Mouse (Mus musculus): Measurements from ENCODE around the gene Myo1g.
"Not testable (repeated sequence)": the region's sequence is repeated elsewhere in the genome, so short reads cannot be mapped to it uniquely, and the experiment has no call there.

The Myo1g gene

DNA sequence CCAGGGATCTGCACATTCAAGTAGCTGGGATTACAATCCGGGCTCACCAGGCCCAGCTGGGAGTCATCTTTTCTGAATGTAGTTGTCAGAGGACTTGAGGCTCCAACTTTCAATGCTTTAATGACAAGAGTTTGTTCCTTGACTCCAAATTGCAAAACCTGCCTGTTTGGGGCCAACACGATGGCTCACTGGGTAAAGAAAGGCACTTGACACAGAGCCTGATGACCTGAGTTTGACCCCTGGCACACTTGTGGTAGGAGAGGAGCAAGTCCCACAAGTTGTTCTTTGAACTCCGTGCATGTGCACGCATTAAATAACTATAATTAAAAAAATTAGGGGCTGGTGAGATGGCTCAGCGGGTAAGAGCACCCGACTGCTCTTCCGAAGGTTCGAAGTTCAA, 9.2 kb upstream of the Myo1g start:
- DNase-seq (ENCODE audit: extremely low read depth, insufficient read length, low spot score): no peak

- peak; percentile 99 for DNase-seq (ENCODE audit: extremely low read depth, insufficient read length, low spot score)
Observed at GRCm38 (mm10) chr11:6528186-6529006, 7.6 kb upstream of the Myo1g start.

GRCm38 (mm10) chr11:6527256-6528185, 6.8 kb upstream of the Myo1g start:
- no peak for DNase-seq (ENCODE audit: extremely low read depth, insufficient read length, low spot score)

GRCm38 (mm10) chr11:6526526-6527255, 5.9 kb upstream of the Myo1g start:
- not testable (repeated sequence) for DNase-seq (ENCODE audit: extremely low read depth, insufficient read length, low spot score)

DNA sequence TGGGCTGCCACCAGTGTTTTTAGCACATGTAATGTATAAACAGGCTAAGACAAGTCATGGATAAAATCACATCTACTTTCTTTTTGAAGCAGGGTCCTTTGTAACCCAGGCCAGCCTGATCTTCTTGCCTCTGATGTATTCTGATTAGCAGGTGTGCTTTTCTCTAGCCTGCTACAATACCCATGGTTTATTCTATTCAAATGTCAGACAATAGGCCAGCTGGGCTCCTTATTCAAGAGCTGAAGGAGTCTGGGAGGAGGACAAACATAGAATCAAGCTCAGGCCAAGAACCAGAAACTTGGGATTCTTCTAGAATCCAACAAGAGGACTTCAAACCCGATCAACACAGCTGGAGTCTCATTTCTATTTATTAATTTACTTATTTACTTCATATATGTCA, 4.5 kb upstream of the Myo1g start:
- no peak for DNase-seq (ENCODE audit: extremely low read depth, insufficient read length, low spot score)

- DNase-seq (ENCODE audit: extremely low read depth, insufficient read length, low spot score): no peak
Observed at GRCm38 (mm10) chr11:6524880-6525238, 4.1 kb upstream of the Myo1g start.

DNA sequence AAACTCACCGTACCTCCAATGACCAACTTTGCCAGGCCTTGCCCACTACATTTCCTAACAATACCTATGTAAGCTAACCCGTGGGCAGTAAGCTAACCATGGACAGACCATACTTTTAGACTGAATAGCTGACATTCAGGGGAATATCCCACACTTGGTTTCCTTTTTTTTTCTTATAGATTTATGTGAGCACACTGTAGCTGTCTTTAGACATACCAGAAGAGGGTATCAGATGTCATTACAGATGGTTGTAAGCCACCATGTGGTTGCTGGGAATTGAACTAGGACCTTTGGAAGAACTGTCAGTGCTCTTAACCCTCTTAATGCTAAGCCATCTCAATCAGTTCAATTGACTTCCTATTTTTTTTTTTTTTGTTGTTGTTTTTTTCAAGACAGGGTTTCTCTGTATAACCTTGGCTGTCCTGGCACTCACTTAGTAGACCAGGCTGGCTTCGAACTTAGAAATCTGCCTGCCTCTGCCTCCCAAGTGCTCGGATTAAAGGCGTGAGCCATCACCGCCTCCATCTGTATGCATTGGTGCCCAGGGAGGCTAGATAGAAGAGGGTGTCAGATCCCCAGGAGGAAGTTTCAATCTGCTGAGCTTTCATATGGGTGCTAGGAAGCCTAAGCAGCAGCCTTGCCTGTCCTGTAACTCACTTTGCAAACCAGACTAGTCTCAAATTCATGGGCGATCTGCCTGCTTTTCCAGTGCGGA, 3.6 kb upstream of the Myo1g start:
- no peak for DNase-seq (ENCODE audit: extremely low read depth, insufficient read length, low spot score)

- peak; percentile 45 for DNase-seq (ENCODE audit: extremely low read depth, insufficient read length, low spot score)
Observed at GRCm38 (mm10) chr11:6523662-6524088, 2.9 kb upstream of the Myo1g start.

- DNase-seq (ENCODE audit: extremely low read depth, insufficient read length, low spot score): no peak
Observed at GRCm38 (mm10) chr11:6522782-6523525, 2.2 kb upstream of the Myo1g start.

GRCm38 (mm10) chr11:6519491-6520033, 1.2 kb downstream of the Myo1g start:
- no peak for DNase-seq (ENCODE audit: extremely low read depth, insufficient read length, low spot score)

DNA sequence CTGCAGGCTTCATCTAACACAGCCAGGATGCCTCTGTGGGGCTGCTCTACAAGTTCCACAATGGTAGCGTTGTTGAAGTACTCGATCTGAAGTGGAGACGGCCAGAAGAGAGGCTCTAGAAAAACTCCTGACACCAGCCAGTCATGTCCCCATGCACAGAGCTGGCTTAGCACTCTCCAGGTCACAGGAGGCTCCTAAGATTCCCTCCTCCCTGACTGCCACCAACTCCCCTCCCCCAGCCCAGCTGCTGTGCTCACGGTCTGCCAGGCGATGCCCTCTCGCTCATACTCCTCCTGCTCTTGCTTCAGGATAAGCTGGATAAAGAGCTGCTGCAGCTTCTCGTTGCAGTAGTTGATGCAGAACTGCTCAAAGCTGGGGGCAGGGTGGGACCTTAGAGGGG, 5.9 kb downstream of the Myo1g start:
- DNase-seq (ENCODE audit: extremely low read depth, insufficient read length, low spot score): no peak

GRCm38 (mm10) chr11:6508269-6508876, 12.4 kb downstream of the Myo1g start:
- no peak for DNase-seq (ENCODE audit: extremely low read depth, insufficient read length, low spot score)

DNA sequence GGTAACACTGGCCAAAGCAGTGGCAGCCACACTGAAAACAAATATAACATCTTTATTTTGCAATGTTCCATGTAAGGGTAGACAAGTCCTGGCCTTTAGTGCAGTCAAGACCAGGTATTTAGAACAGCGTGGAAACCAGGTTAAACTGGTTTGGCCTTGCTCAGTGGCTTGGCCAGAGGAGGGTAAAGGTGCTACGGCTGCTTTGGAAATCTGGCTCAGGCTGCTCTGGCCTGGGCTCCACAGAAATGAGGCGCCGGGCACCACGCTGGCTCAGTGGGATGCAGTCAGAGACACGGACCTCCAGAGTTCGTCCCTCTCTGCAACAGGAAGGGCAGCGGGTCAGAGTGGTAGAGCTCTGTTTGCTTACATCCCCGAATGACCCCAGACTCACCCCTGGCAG, 14.2 kb downstream of the Myo1g start:
- no peak for DNase-seq (ENCODE audit: extremely low read depth, insufficient read length, low spot score)

GRCm38 (mm10) chr11:6504689-6505088, 16.1 kb downstream of the Myo1g start:
- DNase-seq (ENCODE audit: extremely low read depth, insufficient read length, low spot score): no peak

DNA sequence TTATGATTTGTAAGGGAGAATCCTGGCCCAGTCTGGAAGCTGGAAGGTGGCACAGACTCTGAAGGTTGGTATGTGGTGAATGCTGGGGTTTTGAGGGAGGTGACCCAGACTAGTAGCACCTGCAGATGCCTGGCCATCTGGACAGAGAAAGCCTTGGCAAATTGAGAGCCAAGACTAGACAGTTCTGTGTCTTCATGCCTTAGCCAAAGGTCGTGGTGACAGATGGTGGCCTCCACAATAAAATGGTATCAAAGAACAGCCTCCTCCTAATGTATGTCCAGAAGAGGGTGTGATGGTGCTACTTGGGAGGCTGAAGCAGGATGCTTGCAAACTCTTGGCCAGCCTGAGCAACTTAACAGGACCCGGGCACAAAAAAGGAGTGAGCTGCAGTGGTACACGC, 16.5 kb downstream of the Myo1g start:
- no peak for DNase-seq (ENCODE audit: extremely low read depth, insufficient read length, low spot score)

GRCm38 (mm10) chr11:6502506-6502905, 18.3 kb downstream of the Myo1g start:
- no peak for DNase-seq (ENCODE audit: extremely low read depth, insufficient read length, low spot score)

GRCm38 (mm10) chr11:6497311-6497948, 23.3 kb downstream of the Myo1g start:
- no peak for DNase-seq (ENCODE audit: extremely low read depth, insufficient read length, low spot score)

DNA sequence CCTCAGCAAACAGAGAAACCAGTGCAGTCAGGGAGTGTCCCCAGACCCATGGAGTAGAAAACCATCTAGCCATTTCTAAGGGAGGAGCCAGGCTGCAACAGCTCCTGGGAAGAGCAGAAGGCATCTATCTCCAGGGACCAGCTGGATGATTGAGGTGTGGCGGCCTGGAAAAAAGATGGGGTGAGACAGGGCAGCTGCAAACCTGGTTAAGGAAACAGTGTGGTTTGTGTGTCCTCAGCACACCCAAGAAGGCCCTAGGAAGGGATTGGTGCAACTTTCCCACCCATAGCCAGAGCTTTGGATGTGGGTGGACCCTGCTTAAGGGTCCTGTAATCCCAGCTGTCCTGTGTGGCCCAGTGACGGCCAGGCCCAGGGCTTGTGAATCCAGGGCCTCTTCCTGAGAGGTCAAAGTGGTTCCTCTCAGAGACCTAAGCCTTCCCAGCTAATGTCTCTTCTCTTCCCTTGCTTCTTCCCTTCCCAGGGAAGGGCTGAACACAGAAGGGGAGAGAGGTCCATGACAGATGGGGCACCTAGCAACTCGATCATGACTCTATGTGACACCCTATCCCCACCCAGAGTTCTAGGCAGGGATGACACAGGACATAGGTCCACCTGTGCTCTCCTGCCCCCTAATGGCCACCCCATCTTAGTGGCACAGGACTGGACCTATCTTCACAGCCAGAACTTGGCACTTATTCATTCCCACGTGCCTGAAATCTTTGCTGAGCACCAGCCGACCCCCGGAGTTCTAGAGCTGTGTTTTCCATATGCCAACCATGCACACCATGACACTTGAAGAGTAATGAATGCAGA, 30.9 kb downstream of the Myo1g start:
- peak; percentile 38 for DNase-seq (ENCODE audit: extremely low read depth, insufficient read length, low spot score)
